11 mouse cellular contexts compared by ENCODE assay signal in the genomic region with DNA sequence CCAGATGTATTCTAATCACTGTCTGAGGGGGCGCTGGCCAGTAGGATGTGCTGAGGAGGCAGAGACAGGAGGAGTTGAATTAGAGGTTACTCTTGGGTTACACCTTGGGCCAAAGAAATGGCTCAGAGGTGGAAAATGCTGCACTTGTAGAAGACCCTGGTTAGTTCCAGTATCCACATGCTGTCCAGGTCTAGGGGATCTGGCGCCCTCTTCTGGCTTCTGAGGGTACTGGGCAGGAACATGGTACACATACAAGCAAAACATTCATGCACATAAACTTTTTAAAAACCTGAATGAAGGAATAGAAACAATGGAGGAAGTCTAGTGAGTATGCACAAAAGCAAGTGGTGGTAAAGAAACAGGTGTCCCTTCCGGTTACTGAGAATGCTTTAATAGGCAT. TPM values are rescaled to one million over a fixed set of nuclear protein-coding genes. Genes with fewer than 3 reads are reported as not detected.
DNase-seq lines count a peak whose midpoint lies in the region; ATAC-seq lines count a peak whose summit lies in the region.
"Had no signal": no experiment of that assay in that cellular context is flagged by ENCODE, and none has a peak within 500 bp of the region (broad histone marks: within the 10 kb centered on the region; RNA-seq: fewer than 3 reads in every experiment).

No protein-coding gene starts in this region.

- no peak overlapping the region for H3K4me2 ChIP-seq in liver, embryonic 11.5 days
- H3K4me2 ChIP-seq: embryonic facial prominence, embryonic 15.5 days had no signal

- 0 out of 2 replicates have a peak, but pooled peaks cover 3% of the 10 kb centered on the region for H3K9me3 ChIP-seq in liver, embryonic 11.5 days (ENCODE audit: control insufficient read depth, low read length)
- H3K9me3 ChIP-seq: embryonic facial prominence, embryonic 15.5 days had no signal

- no peak for ATAC-seq in liver, embryonic 11.5 days (replicated peaks; ENCODE audit: low FRiP score)
- ATAC-seq in megakaryocyte progenitor cell, adult 5-6 weeks (replicated peaks; ENCODE audit: poor library complexity) = 0 out of 2 replicates have a peak, but pooled peaks have one; percentile 35
- no peak for ATAC-seq in monocyte, adult 5-6 weeks (replicated peaks; ENCODE audit: insufficient number of reproducible peaks, low FRiP score, low TSS enrichment, poor library complexity, severe bottlenecking)
- ATAC-seq: inflammation-experienced regulatory T-cells, adult 6 months had no signal

- no peak overlapping the region for H3K4me3 ChIP-seq in liver, embryonic 11.5 days (ENCODE audit: low read depth, low read length)
- H3K4me3 ChIP-seq: embryonic facial prominence, embryonic 15.5 days had no signal

- 86% methylated on average over 3 of the region's 3 CpGs for WGBS in liver, embryonic 11.5 days

- peak; percentile 52 for DNase-seq in adrenal gland, postnatal 14 days
- no peak for DNase-seq in adrenal gland, adult 2 months
- DNase-seq in liver (peak; percentile 53), MEL-GATA-1-ER (ENCODE audit: extremely low read depth, low read depth) (peak; percentile 34)
- DNase-seq in liver, embryonic 11.5 days (ENCODE audit: low spot score) = no peak
- no peak for DNase-seq in embryo, embryonic 10.5 days (ENCODE audit: low spot score)

- H3K36me3 ChIP-seq in liver, embryonic 11.5 days (ENCODE audit: control insufficient read depth, insufficient read depth, low read length) = no peaks in the 10 kb centered on the region
- H3K36me3 ChIP-seq: embryonic facial prominence, embryonic 15.5 days had no signal

- H3K4me1 ChIP-seq in liver, embryonic 11.5 days (replicated peaks; ENCODE audit: control insufficient read depth, insufficient read depth, low read length) = no peaks in the 10 kb centered on the region

- no peak overlapping the region for H3K9ac ChIP-seq in liver, embryonic 11.5 days (ENCODE audit: low read depth, low read length)
- H3K9ac ChIP-seq: embryonic facial prominence, embryonic 15.5 days had no signal

- no peak overlapping the region for H3K27ac ChIP-seq in liver, embryonic 11.5 days (ENCODE audit: low read depth, low read length)
- H3K27ac ChIP-seq: embryonic facial prominence, embryonic 15.5 days had no signal

- H3K27me3 ChIP-seq in liver, embryonic 11.5 days (replicated peaks; ENCODE audit: control insufficient read depth, insufficient read depth, low read length) = no peaks in the 10 kb centered on the region
- H3K27me3 ChIP-seq: embryonic facial prominence, embryonic 15.5 days had no signal

RNA-seq across cellular contexts. Expression of a gene that starts 26.2 kb away (rescaled TPM):
- 11.7 and 14.1 TPM in 2 replicates for total RNA-seq in adrenal gland, postnatal 14 days (2021)
- total RNA-seq in adrenal gland, adult 2 months (2021) = 10 to 100 TPM in 1 of 2 experiments, 1 to 10 TPM in 1; 5.8 to 11.3 TPM
- 2.8 and 4.0 TPM in 2 replicates for polyA plus RNA-seq in adrenal gland, adult 2 months (2012; rRNA removed)
- 3.2 and 3.9 TPM in 2 replicates for polyA plus RNA-seq in liver, embryonic 11.5 days (2014; fragmentation: Nextera tagmentation; extraction: Ambion mirVana)
- total RNA-seq in megakaryocyte progenitor cell, adult 5-6 weeks (2015) = 0.12 TPM in 1 of 2 replicates, not detected in the other
- not detected in 2 replicates for total RNA-seq in megakaryocyte progenitor cell, adult 5-6 weeks (2017)
- not detected in 3 replicates for total RNA-seq in monocyte, adult 5-6 weeks (2017)
- polyA plus RNA-seq: C2C12 had no signal

RNA-seq across cellular contexts. Expression of a gene that starts 55.6 kb away (rescaled TPM):
- total RNA-seq in adrenal gland, postnatal 14 days (2021) = 11.3 and 11.5 TPM in 2 replicates
- 10 to 100 TPM in 1 of 2 experiments, 1 to 10 TPM in 1; 7.9 to 11.5 TPM for total RNA-seq in adrenal gland, adult 2 months (2021)
- 5.2 and 5.3 TPM in 2 replicates for polyA plus RNA-seq in adrenal gland, adult 2 months (2012; rRNA removed)
- polyA plus RNA-seq in liver, embryonic 11.5 days (2014; fragmentation: Nextera tagmentation; extraction: Ambion mirVana) = 0.71 and 1.0 TPM in 2 replicates
- 39.5 and 43.6 TPM in 2 replicates for total RNA-seq in megakaryocyte progenitor cell, adult 5-6 weeks (2015)
- total RNA-seq in megakaryocyte progenitor cell, adult 5-6 weeks (2017) = 12.5 and 15.5 TPM in 2 replicates
- 36.2 to 60.6 TPM (median 43.2 TPM) in 3 replicates for total RNA-seq in monocyte, adult 5-6 weeks (2017)

Comparison
In these comparisons a context has a peak if more than half of its experiments do, and no peak if none do; other contexts are left out.
1. DNase-seq: peak in adrenal gland, postnatal 14 days (single experiment), liver (single experiment) and MEL-GATA-1-ER (single experiment); none in adrenal gland, adult 2 months (single experiment), liver, embryonic 11.5 days (single experiment) and embryo, embryonic 10.5 days (single experiment).